Mouse (Mus musculus) lung, adult 2 months (tissue): Measurements from ENCODE around the gene Gjc1.

ENCODE experiments used
- CTCF ChIP-seq: fragments of 200-500 bp; IDR thresholded peaks from 2 replicates; pipeline ENCODE4 v1.5.1; 2011; ENCODE audit warnings: mild to moderate bottlenecking, low read length, control low read depth; ENCODE audit not compliant: insufficient read depth
- POLR2A ChIP-seq: fragments of 200-500 bp; IDR thresholded peaks from 2 replicates; pipeline ENCODE4 v1.6.1; 2011; ENCODE audit warnings: low read depth, mild to moderate bottlenecking, control low read depth, low read length, borderline replicate concordance; ENCODE audit errors: extremely low read depth

DNA sequence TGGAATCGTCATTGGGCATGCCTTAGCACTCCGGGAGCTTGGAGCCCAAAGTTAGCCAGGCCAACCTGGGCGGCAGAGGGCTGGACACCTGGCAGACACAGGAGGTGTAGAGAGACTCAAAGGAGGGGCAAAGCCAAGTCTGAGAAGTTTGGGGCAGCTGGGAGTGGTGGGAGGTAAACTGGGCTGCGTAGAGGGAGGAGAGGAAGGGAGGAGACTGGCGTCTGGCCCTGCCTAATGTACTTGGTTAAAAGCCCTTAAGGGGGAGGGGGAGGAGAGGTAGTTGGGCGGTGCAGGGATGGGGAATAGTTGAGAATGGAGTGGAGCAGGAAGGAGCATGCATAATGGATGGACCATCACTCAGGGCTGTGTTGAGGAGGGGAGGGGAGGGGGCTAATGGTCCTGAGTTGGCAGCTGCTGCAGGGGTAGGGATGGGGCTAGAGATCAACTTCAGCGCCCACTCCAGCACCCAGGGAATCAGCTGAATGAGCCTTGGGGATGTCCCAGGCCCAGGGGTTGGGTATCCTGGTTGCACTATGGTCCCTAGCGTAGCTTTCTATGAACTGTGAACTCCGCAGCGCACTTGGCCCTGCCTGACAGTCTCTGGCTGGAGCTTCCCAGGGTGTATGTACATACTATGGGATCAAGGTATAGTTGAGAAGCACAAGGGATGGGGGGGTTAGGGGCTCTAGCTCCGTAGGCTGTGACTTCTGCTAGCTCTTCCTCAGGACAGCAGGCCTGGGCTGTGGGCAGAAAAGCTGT is 56.3 kb downstream of the Gjc1 start:
- no peak for TF ChIP-seq POLR2A
- TF ChIP-seq CTCF: no peak
